Mouse (Mus musculus) olfactory bulb, adult 2 months (tissue): ENCODE measurements around the gene Dpp6. TPM values are rescaled to one million over a fixed set of nuclear protein-coding genes. Genes with fewer than 3 reads are reported as not detected.

Source experiments
- H3K27ac ChIP-seq: fragments of 200-500 bp; 2 replicates; pipeline ENCODE4 v1.5.1; 2012; ENCODE audit warnings: low read depth, low read length; ENCODE audit not compliant: insufficient read depth
- H3K4me1 ChIP-seq: fragments of 200-500 bp; 2 replicates; pipeline ENCODE4 v1.6.1; 2012; ENCODE audit warnings: low read length; ENCODE audit not compliant: control insufficient read depth, insufficient read depth
- H3K4me3 ChIP-seq: fragments of 200-500 bp; 2 replicates; pipeline ENCODE4 v1.5.1; 2012; ENCODE audit warnings: mild to moderate bottlenecking, low read depth, low read length, moderate library complexity; ENCODE audit not compliant: insufficient read depth
- CTCF ChIP-seq: fragments of 200-500 bp; IDR thresholded peaks from 2 replicates; pipeline ENCODE4 v1.5.1; 2012; ENCODE audit warnings: low read depth, mild to moderate bottlenecking, low read length, moderate library complexity; ENCODE audit not compliant: insufficient read depth
- POLR2A ChIP-seq: fragments of 200-500 bp; IDR thresholded peaks from 2 replicates; pipeline ENCODE4 v1.6.1; 2012; ENCODE audit warnings: mild to moderate bottlenecking, low read depth, low read length, moderate library complexity; ENCODE audit not compliant: insufficient read depth
- WGBS: fragments of 180-500 bp; shearing (Covaris S2); methylation state at CpG from one replicate; pipeline ENCODE4 v1.1.7; 2018; 5-methylcytosine and 5-hydroxymethylcytosine counted together
- polyA plus RNA-seq: library from polyadenylated mRNA; stranded (reverse); fragments of >200 nt; gene quantifications from 2 replicates; pipeline ENCODE4 v1.2.4, GENCODE M21; 2012; ENCODE audit warnings: low replicate concordance; ENCODE audit not compliant: missing spikeins, insufficient read depth, insufficient read length

The Dpp6 gene
- polyA plus RNA-seq, 1 experiment = not detected

DNA sequence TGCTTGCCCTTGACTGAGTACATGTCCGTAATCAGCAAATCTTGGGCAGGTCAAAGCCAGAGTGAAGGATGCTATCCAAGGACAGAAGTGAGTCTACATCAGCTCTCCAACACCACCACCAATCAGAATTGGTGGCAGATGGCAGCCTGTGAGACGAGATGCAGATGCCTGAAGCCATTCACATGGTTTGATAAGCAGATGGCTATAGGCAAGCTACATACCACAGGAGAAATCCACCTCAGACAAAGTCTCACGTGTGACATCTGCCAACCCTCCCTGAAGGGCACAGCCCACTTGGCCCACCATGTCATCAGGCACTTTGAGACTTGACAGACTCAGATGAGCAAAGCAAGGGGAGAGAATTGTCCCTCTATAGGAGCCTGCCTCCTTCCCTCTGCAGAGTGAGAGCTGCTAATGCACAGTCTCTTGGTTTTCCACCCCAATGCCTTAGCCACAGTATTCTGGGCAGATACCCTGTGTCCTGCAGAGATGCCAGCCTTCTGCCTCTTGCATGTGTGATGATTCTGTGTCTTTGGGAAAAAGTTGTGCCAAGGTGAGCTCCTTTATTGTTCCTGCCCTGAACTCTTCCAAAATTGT, 607.6 kb downstream of the Dpp6 start:
- no peak overlapping the region for H3K4me3 ChIP-seq
- no peak overlapping the region for H3K27ac ChIP-seq
- WGBS = 84% methylated on average over 3 of the region's 3 CpGs
- H3K4me1 ChIP-seq = peaks cover 4% of the 10 kb centered on the region; the same call in 1 of the 2 replicates
- TF ChIP-seq POLR2A (no peak), CTCF (no peak)

DNA sequence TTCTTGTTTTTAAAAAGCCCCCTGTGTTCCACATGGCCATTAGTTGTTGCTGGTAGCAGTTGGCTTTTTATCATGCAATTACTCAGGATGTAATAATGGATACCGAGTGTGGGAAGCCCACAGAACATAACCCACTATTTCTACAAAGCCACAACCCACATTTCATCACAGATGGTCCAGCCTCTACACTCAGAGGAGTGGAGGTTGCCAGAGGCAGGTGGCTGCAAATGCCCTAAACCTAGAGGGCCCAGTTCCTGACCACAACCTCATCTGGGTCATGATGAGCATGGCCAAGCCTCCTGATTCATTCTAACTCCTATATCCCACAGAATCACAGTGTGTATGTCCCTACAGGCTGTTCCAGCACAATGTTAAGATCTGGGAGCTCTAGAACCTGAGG, 609.2 kb downstream of the Dpp6 start:
- 31% methylated on average over 1 of the region's 1 CpGs for WGBS
- Histone ChIP-seq H3K27ac (no peak overlapping the region), H3K4me3 (no peak overlapping the region), H3K4me1 (peaks cover 4% of the 10 kb centered on the region; the same call in 1 of the 2 replicates)
- TF ChIP-seq CTCF = no peak
- no peak for TF ChIP-seq POLR2A

DNA sequence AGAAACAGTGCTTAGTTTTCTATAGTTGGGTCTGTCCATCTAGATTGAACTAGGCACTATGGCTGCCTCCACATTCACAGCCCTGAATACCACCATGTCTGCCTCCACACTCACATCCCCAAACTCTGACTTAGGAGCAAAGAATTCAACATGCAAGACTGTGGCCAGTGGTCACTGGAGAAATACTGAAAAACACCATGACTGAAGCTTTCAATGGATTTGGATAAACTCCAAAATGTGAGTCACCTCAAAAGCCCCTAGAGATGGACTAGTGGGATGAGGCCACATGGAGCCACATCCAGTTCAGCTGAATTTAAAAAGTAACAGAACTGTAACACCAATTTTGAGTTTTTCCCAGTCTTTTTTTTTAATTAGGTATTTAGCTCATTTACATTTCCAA, 616.6 kb downstream of the Dpp6 start:
- Histone ChIP-seq H3K4me1 (no peaks in the 10 kb centered on the region), H3K4me3 (no peak overlapping the region), H3K27ac (no peak overlapping the region)
- no peak for TF ChIP-seq CTCF
- TF ChIP-seq POLR2A = no peak

DNA sequence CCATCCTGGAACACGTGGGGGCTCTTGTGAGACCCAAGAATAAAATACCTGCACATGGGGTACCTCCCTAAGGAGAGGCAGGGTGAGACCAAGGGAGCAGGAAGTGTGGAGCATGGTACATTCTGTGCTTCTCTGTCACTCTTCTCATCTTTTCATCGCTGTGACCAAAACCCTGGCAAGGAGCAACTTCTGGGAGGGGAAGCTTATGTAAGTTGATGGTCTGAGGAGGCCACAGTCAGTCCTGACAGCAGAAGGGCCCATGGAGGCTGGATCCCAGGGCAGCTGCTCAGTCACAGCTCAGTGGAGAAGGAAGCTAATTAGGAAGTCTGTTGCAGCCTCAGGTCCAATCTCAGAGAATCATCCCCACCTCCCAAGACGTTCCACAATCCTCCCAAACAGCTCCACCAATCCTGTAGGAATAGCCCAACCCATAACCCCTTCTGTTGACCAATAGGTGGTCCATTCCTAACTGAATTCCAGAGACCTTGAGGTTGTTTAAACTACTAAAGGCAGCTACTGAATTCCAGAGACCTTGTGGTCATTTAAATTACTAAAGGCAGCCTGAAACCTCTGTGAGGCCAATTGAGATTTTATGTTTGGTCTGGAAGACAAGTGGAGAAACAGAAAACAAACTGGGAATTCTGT, 636.3 kb downstream of the Dpp6 start:
- Histone ChIP-seq H3K27ac (no peak overlapping the region), H3K4me3 (no peak overlapping the region), H3K4me1 (peaks cover 3% of the 10 kb centered on the region; the same call in 1 of the 2 replicates)
- 31% methylated on average over 3 of the region's 3 CpGs for WGBS
- no peak for TF ChIP-seq POLR2A
- TF ChIP-seq CTCF = no peak

DNA sequence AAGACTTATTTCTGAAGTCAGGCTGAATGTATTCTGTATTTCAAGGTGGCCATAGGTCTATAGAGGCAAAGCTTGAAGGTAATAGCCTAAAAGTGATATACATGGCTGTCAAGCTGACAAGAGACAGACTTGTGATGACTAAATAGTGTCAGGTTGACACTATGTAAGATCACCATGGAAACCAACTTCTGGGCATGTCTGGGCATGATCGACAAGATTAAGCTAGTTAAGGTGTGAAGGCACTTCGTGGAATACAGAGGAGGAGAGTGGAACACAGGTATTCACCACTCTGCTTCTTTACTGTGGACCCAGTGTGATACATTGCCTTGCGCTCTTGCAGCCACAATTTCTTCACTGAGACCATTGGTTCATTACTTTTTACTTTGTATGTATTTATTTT, 637.4 kb downstream of the Dpp6 start:
- Histone ChIP-seq H3K4me3 (no peak overlapping the region), H3K27ac (no peak overlapping the region), H3K4me1 (peaks cover 3% of the 10 kb centered on the region; the same call in 1 of the 2 replicates)
- WGBS = 81% methylated on average over 3 of the region's 3 CpGs
- TF ChIP-seq POLR2A (no peak), CTCF (no peak)

DNA sequence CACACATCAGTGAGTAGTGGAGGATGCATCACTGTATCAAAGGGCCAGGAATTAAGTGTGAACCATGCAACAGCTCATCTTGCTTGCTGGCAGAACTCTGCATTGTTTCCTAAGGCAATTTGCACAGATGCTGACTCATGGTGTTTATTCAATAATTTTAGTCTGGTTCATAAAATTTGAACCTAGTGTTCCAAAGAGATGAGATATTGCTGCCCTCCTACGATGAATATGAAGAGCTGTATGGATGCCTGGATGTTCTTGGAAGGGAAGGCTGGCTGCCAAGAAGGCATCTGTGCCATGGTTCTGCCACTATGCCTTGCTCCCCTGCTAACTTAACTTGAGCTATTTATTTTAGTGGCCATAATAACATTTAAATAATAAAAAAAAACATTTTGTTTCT, 640.0 kb downstream of the Dpp6 start:
- Histone ChIP-seq H3K4me1 (peaks cover 3% of the 10 kb centered on the region; the same call in 1 of the 2 replicates), H3K27ac (peak overlapping the region; percentile 10; the same call in 1 of the 2 replicates), H3K4me3 (no peak overlapping the region)
- TF ChIP-seq POLR2A (no peak), CTCF (no peak)
- 43% methylated on average over 1 of the region's 1 CpGs for WGBS

DNA sequence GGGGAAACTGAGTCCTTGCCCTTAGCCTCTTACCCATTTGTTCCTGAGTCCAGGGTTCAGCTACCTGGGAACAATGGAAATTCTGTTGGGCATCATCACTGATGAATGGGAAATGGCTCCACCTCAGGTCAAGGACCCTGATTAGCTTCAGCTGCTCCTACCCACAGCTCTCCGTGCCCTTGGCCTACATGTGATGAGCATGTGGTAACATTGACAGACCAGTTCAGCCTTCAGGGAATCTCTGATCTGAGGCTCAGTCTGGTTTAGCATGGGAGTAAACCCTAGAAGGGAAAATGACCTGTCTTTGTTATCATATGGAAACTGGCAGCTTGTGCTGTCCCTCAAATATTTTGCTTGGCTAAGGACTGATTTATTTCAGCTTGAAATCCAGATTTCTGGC, 640.7 kb downstream of the Dpp6 start:
- WGBS = 66% methylated on average over 1 of the region's 1 CpGs
- H3K27ac ChIP-seq = no peak overlapping the region
- H3K4me1 ChIP-seq = peaks cover 3% of the 10 kb centered on the region; the same call in 1 of the 2 replicates
- TF ChIP-seq CTCF (no peak), POLR2A (no peak)
- no peak overlapping the region for H3K4me3 ChIP-seq

DNA sequence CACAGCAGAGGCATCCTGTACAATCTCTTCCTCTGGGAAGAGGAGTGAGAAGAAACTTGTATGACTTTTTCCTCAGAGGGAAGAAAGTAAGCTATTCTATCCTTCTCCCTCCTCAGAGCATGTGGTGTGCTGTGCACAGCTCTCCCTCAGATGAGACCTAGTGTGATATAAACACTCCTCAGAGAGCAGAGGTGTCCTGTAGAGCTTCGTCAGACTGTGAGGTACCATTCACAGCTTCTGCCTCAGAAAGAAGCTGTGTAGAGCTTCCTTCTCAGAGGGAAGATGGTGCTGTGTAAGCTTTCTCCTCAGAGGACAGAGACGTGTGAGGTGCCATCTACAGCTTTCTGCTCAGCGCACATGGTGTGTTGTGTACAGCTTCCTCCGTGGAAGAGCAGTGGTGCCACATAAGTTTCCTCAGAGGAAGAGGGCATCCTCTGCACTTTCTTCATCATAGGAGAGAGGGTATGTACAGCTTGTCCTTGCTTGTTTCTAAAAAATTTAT, 658.0 kb downstream of the Dpp6 start:
- Histone ChIP-seq H3K4me3 (no peak overlapping the region), H3K27ac (no peak overlapping the region), H3K4me1 (no peaks in the 10 kb centered on the region)
- WGBS = 85% methylated on average over 4 of the region's 4 CpGs
- TF ChIP-seq CTCF (no peak), POLR2A (no peak)

DNA sequence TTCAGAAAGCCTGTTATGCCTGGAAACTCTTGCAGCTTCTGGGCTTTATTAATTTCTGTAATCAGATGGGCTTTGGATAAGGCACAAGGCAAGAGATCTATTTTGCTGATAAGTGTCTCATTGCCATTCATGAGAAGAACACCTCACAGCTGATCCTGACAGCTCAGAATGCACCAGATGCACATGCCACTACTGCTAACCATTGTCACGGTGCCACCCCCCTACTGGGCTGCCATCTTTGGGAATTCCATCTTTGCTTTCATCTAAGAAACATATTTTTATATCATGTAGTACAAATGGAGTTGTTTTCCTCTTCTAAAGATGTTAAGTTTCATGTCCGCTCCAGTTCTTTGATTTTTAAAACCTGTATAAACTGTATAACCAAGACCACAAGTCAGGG, 664.7 kb downstream of the Dpp6 start:
- TF ChIP-seq POLR2A = no peak
- TF ChIP-seq CTCF = no peak
- 90% methylated on average over 2 of the region's 2 CpGs for WGBS

DNA sequence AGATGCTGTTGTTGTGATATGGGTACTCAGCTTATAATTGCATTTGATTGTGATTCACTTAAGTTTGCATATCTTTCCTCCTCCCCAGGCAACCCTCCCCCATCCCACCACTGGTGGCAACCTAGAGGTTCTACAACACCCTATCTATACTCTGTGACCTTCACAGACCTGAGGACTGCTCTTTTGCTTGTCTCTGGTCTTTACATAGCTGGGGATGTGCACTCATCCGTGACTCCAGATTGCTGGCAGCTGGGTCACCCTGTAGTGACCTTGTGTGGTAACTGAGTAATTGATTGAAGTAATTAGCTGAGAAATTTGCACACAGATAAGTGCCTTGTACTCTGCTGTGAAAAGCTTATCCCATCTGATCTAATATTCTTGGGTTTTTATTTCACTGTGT, 669.1 kb downstream of the Dpp6 start:
- Histone ChIP-seq H3K4me1 (no peaks in the 10 kb centered on the region), H3K27ac (no peak overlapping the region), H3K4me3 (no peak overlapping the region)
- 43% methylated on average over 1 of the region's 1 CpGs for WGBS
- TF ChIP-seq CTCF (no peak), POLR2A (no peak)

More for the DNA sequence above, 664.7 kb downstream of the Dpp6 start:
- no peaks in the 10 kb centered on the region for H3K4me1 ChIP-seq
- H3K27ac ChIP-seq = no peak overlapping the region
- H3K4me3 ChIP-seq = no peak overlapping the region
